Mouse (Mus musculus): Measurements from ENCODE around the gene Ppp2r5d. TPM values are rescaled to one million over a fixed set of nuclear protein-coding genes. Genes with fewer than 3 reads are reported as not detected.

Gene Ppp2r5d
- polyA plus RNA-seq, 1 experiment from 2014 or later, result 107 TPM

- H3K9me3 ChIP-seq, result no peaks in the 10 kb centered on the region
- H3K27me3 ChIP-seq (replicated peaks), result no peaks in the 10 kb centered on the region
- H3K27ac ChIP-seq, result no peak overlapping the region
- WGBS, result 91% methylated on average over 7 of the region's 7 CpGs
- H3K36me3 ChIP-seq, result peaks cover 28% of the 10 kb centered on the region
- H3K4me1 ChIP-seq, result no peaks in the 10 kb centered on the region
- H3K4me3 ChIP-seq, result no peak overlapping the region
- H3K9ac ChIP-seq, result no peak overlapping the region
- H3K4me2 ChIP-seq (replicated peaks), result no peak overlapping the region
- ATAC-seq (ENCODE audit: low FRiP score, low read depth), result no peak
Measured at GRCm38 (mm10) chr17:46735287-46735686, 30.4 kb upstream of the Ppp2r5d start.

- Histone ChIP-seq H3K36me3 (peaks cover 28% of the 10 kb centered on the region), H3K4me3 (no peak overlapping the region)
Measured at GRCm38 (mm10) chr17:46734055-46734454, 29.1 kb upstream of the Ppp2r5d start.

GRCm38 (mm10) chr17:46728904-46729318 lies 24.0 kb upstream of the Ppp2r5d start, which contains the start of gene Gnmt:
TSS of gene Gnmt (minus strand) at chr17:46729168.
- ATAC-seq (ENCODE audit: low FRiP score, low read depth), result no peak
- H3K9ac ChIP-seq, result no peak within 1 kb of the TSS

More at GRCm38 (mm10) chr17:46734055-46734454, 29.1 kb upstream of the Ppp2r5d start:
- Histone ChIP-seq H3K4me2 (replicated peaks) (no peak overlapping the region), H3K9ac (no peak overlapping the region), H3K27ac (no peak overlapping the region), H3K27me3 (replicated peaks) (peaks cover 3% of the 10 kb centered on the region), H3K9me3 (no peaks in the 10 kb centered on the region), H3K4me1 (0 out of 2 replicates have a peak, but pooled peaks cover under 1% of the 10 kb centered on the region)
- no peak for ATAC-seq (ENCODE audit: low FRiP score, low read depth)
- 96% methylated on average over 3 of the region's 3 CpGs for WGBS

GRCm38 (mm10) chr17:46728496-46728895 lies 23.6 kb upstream of the Ppp2r5d start:
- ATAC-seq (ENCODE audit: low FRiP score, low read depth), result no peak
- no peaks in the 10 kb centered on the region for H3K9me3 ChIP-seq
- WGBS, result 51% methylated on average over 11 of the region's 11 CpGs
- H3K27ac ChIP-seq, result no peak overlapping the region
- no peak overlapping the region for H3K9ac ChIP-seq
- no peak overlapping the region for H3K4me3 ChIP-seq
- H3K36me3 ChIP-seq, result peaks cover 11% of the 10 kb centered on the region
- H3K27me3 ChIP-seq (replicated peaks), result peaks cover 9% of the 10 kb centered on the region
- peaks cover 4% of the 10 kb centered on the region; the same call in 1 of the 2 replicates for H3K4me1 ChIP-seq
- peak overlapping the region; percentile 20; the same call in 1 of the 2 replicates for H3K4me2 ChIP-seq (replicated peaks)

More at GRCm38 (mm10) chr17:46728904-46729318, 24.0 kb upstream of the Ppp2r5d start, which contains the start of gene Gnmt:
- Histone ChIP-seq H3K4me1 (peaks cover 4% of the 10 kb centered on the region; the same call in 1 of the 2 replicates), H3K27me3 (replicated peaks) (peaks cover 9% of the 10 kb centered on the region), H3K4me3 (no peak within 1 kb of the TSS), H3K4me2 (replicated peaks) (peak within 1 kb of the TSS; percentile 20), H3K36me3 (peaks cover 7% of the 10 kb centered on the region), H3K27ac (no peak within 1 kb of the TSS), H3K9me3 (no peaks in the 10 kb centered on the region)
- WGBS, result 19% methylated on average over 24 of the region's 24 CpGs

GRCm38 (mm10) chr17:46728021-46728420 lies 23.1 kb upstream of the Ppp2r5d start:
- H3K27me3 ChIP-seq (replicated peaks), result peaks cover 9% of the 10 kb centered on the region
- H3K36me3 ChIP-seq, result peaks cover 15% of the 10 kb centered on the region
- no peak overlapping the region for H3K27ac ChIP-seq
- no peak overlapping the region for H3K4me3 ChIP-seq
- no peak overlapping the region for H3K9ac ChIP-seq
- H3K9me3 ChIP-seq, result no peaks in the 10 kb centered on the region
- 44% methylated on average over 6 of the region's 6 CpGs for WGBS
- ATAC-seq (ENCODE audit: low FRiP score, low read depth), result no peak
- H3K4me1 ChIP-seq, result peaks cover 4% of the 10 kb centered on the region; the same call in 1 of the 2 replicates
- H3K4me2 ChIP-seq (replicated peaks), result no peak overlapping the region

GRCm38 (mm10) chr17:46727271-46727670 lies 22.4 kb upstream of the Ppp2r5d start:
- Histone ChIP-seq H3K27ac (no peak overlapping the region), H3K27me3 (replicated peaks) (peaks cover 9% of the 10 kb centered on the region), H3K4me2 (replicated peaks) (no peak overlapping the region), H3K36me3 (peaks cover 16% of the 10 kb centered on the region), H3K4me3 (no peak overlapping the region), H3K9me3 (no peaks in the 10 kb centered on the region), H3K9ac (no peak overlapping the region), H3K4me1 (peaks cover 4% of the 10 kb centered on the region; the same call in 1 of the 2 replicates)
- 90% methylated on average over 11 of the region's 11 CpGs for WGBS
- ATAC-seq (ENCODE audit: low FRiP score, low read depth), result no peak

- Histone ChIP-seq H3K9me3 (no peaks in the 10 kb centered on the region), H3K4me1 (peaks cover 4% of the 10 kb centered on the region; the same call in 1 of the 2 replicates), H3K4me2 (replicated peaks) (no peak overlapping the region), H3K27ac (no peak overlapping the region), H3K36me3 (peaks cover 27% of the 10 kb centered on the region), H3K4me3 (no peak overlapping the region), H3K9ac (no peak overlapping the region), H3K27me3 (replicated peaks) (peaks cover 9% of the 10 kb centered on the region)
- ATAC-seq (ENCODE audit: low FRiP score, low read depth), result no peak
- WGBS, result 92% methylated on average over 26 of the region's 26 CpGs
Measured at GRCm38 (mm10) chr17:46725731-46726645, 21.1 kb upstream of the Ppp2r5d start.

GRCm38 (mm10) chr17:46725273-46725672 lies 20.4 kb upstream of the Ppp2r5d start:
- WGBS, result 44% methylated on average over 9 of the region's 9 CpGs
- H3K9me3 ChIP-seq, result no peaks in the 10 kb centered on the region
- no peak overlapping the region for H3K4me3 ChIP-seq
- no peak for ATAC-seq (ENCODE audit: low FRiP score, low read depth)
- H3K27ac ChIP-seq, result no peak overlapping the region
- peaks cover 9% of the 10 kb centered on the region for H3K27me3 ChIP-seq (replicated peaks)
- peaks cover 4% of the 10 kb centered on the region; the same call in 1 of the 2 replicates for H3K4me1 ChIP-seq
- H3K36me3 ChIP-seq, result peaks cover 33% of the 10 kb centered on the region
- no peak overlapping the region for H3K4me2 ChIP-seq (replicated peaks)
- no peak overlapping the region for H3K9ac ChIP-seq

GRCm38 (mm10) chr17:46724477-46725084 lies 19.7 kb upstream of the Ppp2r5d start:
- no peak for ATAC-seq (ENCODE audit: low FRiP score, low read depth)
- Histone ChIP-seq H3K9me3 (no peaks in the 10 kb centered on the region), H3K9ac (no peak overlapping the region), H3K4me2 (replicated peaks) (no peak overlapping the region), H3K27ac (no peak overlapping the region), H3K27me3 (replicated peaks) (peaks cover 9% of the 10 kb centered on the region), H3K4me1 (peaks cover 4% of the 10 kb centered on the region; the same call in 1 of the 2 replicates), H3K36me3 (peaks cover 33% of the 10 kb centered on the region), H3K4me3 (no peak overlapping the region)
- WGBS, result 83% methylated on average over 20 of the region's 20 CpGs

GRCm38 (mm10) chr17:46721077-46721476 lies 16.2 kb upstream of the Ppp2r5d start:
- Histone ChIP-seq H3K27me3 (replicated peaks) (no peaks in the 10 kb centered on the region), H3K36me3 (peaks cover 42% of the 10 kb centered on the region), H3K9ac (no peak overlapping the region)

GRCm38 (mm10) chr17:46714756-46715481 lies 10.0 kb upstream of the Ppp2r5d start:
- Histone ChIP-seq H3K4me1 (peaks cover 20% of the 10 kb centered on the region), H3K4me2 (replicated peaks) (no peak overlapping the region), H3K36me3 (peaks cover 35% of the 10 kb centered on the region), H3K27ac (no peak overlapping the region), H3K27me3 (replicated peaks) (no peaks in the 10 kb centered on the region), H3K9ac (no peak overlapping the region), H3K9me3 (no peaks in the 10 kb centered on the region), H3K4me3 (no peak overlapping the region)
- 95% methylated on average over 11 of the region's 11 CpGs for WGBS
- no peak for ATAC-seq (ENCODE audit: low FRiP score, low read depth)

More at GRCm38 (mm10) chr17:46721077-46721476, 16.2 kb upstream of the Ppp2r5d start:
- no peaks in the 10 kb centered on the region for H3K4me1 ChIP-seq
- no peak overlapping the region for H3K4me2 ChIP-seq (replicated peaks)
- no peaks in the 10 kb centered on the region for H3K9me3 ChIP-seq
- 91% methylated on average over 7 of the region's 7 CpGs for WGBS
- no peak overlapping the region for H3K4me3 ChIP-seq
- H3K27ac ChIP-seq, result no peak overlapping the region
- no peak for ATAC-seq (ENCODE audit: low FRiP score, low read depth)
